Mouse (Mus musculus): ENCODE data around the gene Zfp786. TPM values are rescaled to one million over a fixed set of nuclear protein-coding genes. Genes with fewer than 3 reads are reported as not detected.
"Not testable (repeated sequence)": the region's sequence is repeated elsewhere in the genome, so short reads cannot be mapped to it uniquely, and the experiment has no call there.

Gene Zfp786
- polyA plus RNA-seq, 1 experiment from 2014 or later = 7.9 TPM

DNA sequence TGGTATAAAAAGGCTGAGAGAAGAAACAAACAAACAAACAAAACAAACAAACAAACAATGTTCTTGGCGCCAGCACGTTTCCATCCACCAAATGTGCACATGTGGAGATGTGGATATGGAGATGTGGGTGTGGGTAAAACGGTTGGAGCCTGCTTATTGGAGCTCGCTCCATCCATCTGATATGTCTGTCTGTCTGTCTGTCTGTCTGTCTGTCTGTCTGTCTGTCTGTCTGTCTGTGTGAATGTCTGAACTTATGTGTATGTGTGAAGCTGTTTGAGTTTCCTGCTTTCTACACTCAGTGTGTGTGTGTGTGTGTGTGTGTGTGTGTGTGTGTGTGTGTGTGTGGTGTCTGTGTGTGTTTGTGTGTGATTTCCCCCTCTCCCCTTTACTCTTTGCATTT, 60.8 kb downstream of the Zfp786 start:
- H3K9ac ChIP-seq; H3K27ac ChIP-seq; H3K36me3 ChIP-seq; H3K9me3 ChIP-seq; H3K27me3 ChIP-seq; H3K4me1 ChIP-seq; ATAC-seq (ENCODE audit: insufficient number of reproducible peaks, insufficient read depth, low FRiP score, low TSS enrichment); H3K4me2 ChIP-seq (replicated peaks); H3K4me3 ChIP-seq: not testable (repeated sequence)
- 72% methylated on average over 4 of the region's 4 CpGs for WGBS

MicroRNA genes within 50 kb of the gene (microRNA counts, 519-probe panel; counts per million panel counts)
- 460 counts per million, percentile 65 among the panel's probes with 10 or more counts for microRNA mmu-miR-704

Small RNA genes lying within 50 kb of the gene (microRNA-seq; reads per million reads assigned to microRNA genes)
- gene Mir704 = not detected

Other genes starting within 250 kb of the Zfp786 start
- gene Ezh2, start 235.5 kb downstream of the Zfp786 start, polyA plus RNA-seq (2016; fragmentation: Nextera tagmentation; extraction: Ambion mirVana) = 159 and 162 TPM in 2 replicates
- gene Pdia4, start 17.4 kb downstream of the Zfp786 start, polyA plus RNA-seq (2016; fragmentation: Nextera tagmentation; extraction: Ambion mirVana) = 298 and 300 TPM in 2 replicates
- gene Zfp398, start 4.8 kb upstream of the Zfp786 start, polyA plus RNA-seq (2016; fragmentation: Nextera tagmentation; extraction: Ambion mirVana) = 11.2 and 12.0 TPM in 2 replicates
- 27.1 and 29.2 TPM in 2 replicates for gene Zfp282, start 46.3 kb upstream of the Zfp786 start, polyA plus RNA-seq (2016; fragmentation: Nextera tagmentation; extraction: Ambion mirVana)
- gene Zfp212, start 89.6 kb upstream of the Zfp786 start, polyA plus RNA-seq (2016; fragmentation: Nextera tagmentation; extraction: Ambion mirVana) = 21.8 and 22.0 TPM in 2 replicates
- gene Zfp956, start 122.5 kb upstream of the Zfp786 start, polyA plus RNA-seq (2016; fragmentation: Nextera tagmentation; extraction: Ambion mirVana) = 14.7 and 15.3 TPM in 2 replicates
- gene Zfp777, start 218.0 kb upstream of the Zfp786 start, polyA plus RNA-seq (2016; fragmentation: Nextera tagmentation; extraction: Ambion mirVana) = 11.0 and 11.7 TPM in 2 replicates